Mouse (Mus musculus) spleen, adult 2 months (tissue): Measurements from ENCODE around the gene Gm21905. TPM values are rescaled to one million over a fixed set of nuclear protein-coding genes. Genes with fewer than 3 reads are reported as not detected.

Experiments
- DNase-seq, 2 experiments: peaks; one replicate each; pipeline versions ENCODE4 v3.0.0 to v3.0.0-alpha.2; 2012 to 2021; ENCODE audit warnings: low spot score in 2 of 2, low read depth in 1 of 2
- H3K27ac ChIP-seq: fragments of 200-500 bp; 2 replicates; pipeline ENCODE4 v1.5.1; 2012; ENCODE audit warnings: low read length, inconsistent platforms; ENCODE audit not compliant: insufficient read depth
- H3K27me3 ChIP-seq: fragments of 200-500 bp; 2 replicates; pipeline ENCODE4 v1.6.1; 2012; ENCODE audit warnings: mild to moderate bottlenecking, moderate library complexity, low read length, inconsistent platforms; ENCODE audit not compliant: control insufficient read depth, insufficient read depth
- H3K36me3 ChIP-seq: fragments of 200-500 bp; 2 replicates; pipeline ENCODE4 v1.6.1; 2012; ENCODE audit warnings: mild to moderate bottlenecking, low read length, inconsistent platforms; ENCODE audit not compliant: control insufficient read depth, insufficient read depth
- H3K4me1 ChIP-seq: fragments of 200-500 bp; 2 replicates; pipeline ENCODE4 v1.6.1; 2011; ENCODE audit warnings: inconsistent platforms; ENCODE audit not compliant: control insufficient read depth, insufficient read depth, insufficient read length
- H3K4me3 ChIP-seq: fragments of 200-500 bp; 2 replicates; pipeline ENCODE4 v1.5.1; 2011; ENCODE audit warnings: mild to moderate bottlenecking, inconsistent platforms; ENCODE audit not compliant: insufficient read depth, insufficient read length; ENCODE audit errors: extremely low read depth
- CTCF ChIP-seq: fragments of 200-500 bp; IDR thresholded peaks from 2 replicates; pipeline ENCODE4 v1.5.1; 2011; ENCODE audit warnings: mild to moderate bottlenecking, inconsistent platforms; ENCODE audit not compliant: insufficient read depth, insufficient read length, insufficient replicate concordance; ENCODE audit errors: extremely low read depth
- POLR2A ChIP-seq: fragments of 200-500 bp; IDR thresholded peaks from 2 replicates; pipeline ENCODE4 v1.6.1; 2011; ENCODE audit warnings: low read depth, low read length, inconsistent platforms
- WGBS: fragments of 180-500 bp; shearing (Covaris S2); methylation state at CpG from one replicate; pipeline ENCODE4 v1.1.7; 2018; 5-methylcytosine and 5-hydroxymethylcytosine counted together
- polyA plus RNA-seq: library from polyadenylated mRNA; depleted of rRNA; stranded (reverse); fragments of >200 nt; gene quantifications from 2 replicates; pipeline ENCODE4 v1.2.3, GENCODE M21; 2012; rRNA removed

Gm21905 gene
- polyA plus RNA-seq = not detected in 2 replicates

DNA sequence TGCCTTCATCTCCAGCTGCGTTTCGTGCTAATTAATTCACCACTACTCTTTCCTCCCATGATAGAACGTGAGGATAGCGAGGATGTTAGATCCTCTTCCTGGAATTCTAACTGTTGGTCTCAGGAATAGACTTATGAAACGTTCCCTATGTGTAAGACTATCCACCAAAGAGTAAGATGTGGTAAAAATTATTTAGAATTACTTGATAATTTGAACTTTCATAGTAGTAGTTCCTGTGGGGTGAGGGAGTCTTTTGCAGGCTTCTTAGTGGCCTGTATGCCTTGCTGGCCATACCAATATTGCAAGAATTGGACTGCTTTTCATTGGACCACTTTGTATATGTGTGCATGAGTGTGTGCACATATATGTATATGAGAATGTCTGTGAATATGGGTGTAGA lies at the start of gene Gm21905:
Gm21905 (minus strand) TSS at position 101 of the 400 bp plus-strand sequence.
- TF ChIP-seq POLR2A = no peak
- TF ChIP-seq CTCF = no peak
- no peak for DNase-seq
- no peak within 1 kb of the TSS for H3K4me3 ChIP-seq
- no peaks in the 10 kb centered on the region for H3K4me1 ChIP-seq
- 85% methylated on average over 5 of the region's 5 CpGs for whole genome bisulfite sequencing
- no peak within 1 kb of the TSS for H3K27ac ChIP-seq
- H3K27me3 ChIP-seq = no peaks in the 10 kb centered on the region
- H3K36me3 ChIP-seq = no peaks in the 10 kb centered on the region

DNA sequence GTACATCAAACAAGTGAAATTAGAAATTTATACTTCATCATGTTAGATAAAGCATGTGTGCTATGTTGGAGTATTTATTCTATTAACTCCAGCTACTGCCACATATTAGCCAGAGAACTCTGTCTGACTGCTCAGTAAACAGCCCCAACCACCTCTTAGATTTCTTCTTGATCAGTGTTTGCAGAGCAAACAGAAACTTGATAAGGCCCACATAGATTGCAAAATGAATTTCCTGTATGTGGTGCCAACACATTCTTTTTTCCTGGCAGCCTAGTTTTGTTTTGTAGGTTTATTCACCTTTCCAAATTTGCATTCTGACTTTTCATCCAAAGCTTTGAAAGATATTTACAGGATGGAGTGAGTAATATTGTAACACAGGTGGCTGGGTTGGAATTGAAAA lies 44.2 kb upstream of the Gm21905 start:
- no peak for TF ChIP-seq CTCF
- TF ChIP-seq POLR2A = no peak
- Histone ChIP-seq H3K4me1 (no peaks in the 10 kb centered on the region), H3K27ac (no peak overlapping the region), H3K4me3 (no peak overlapping the region), H3K36me3 (no peaks in the 10 kb centered on the region), H3K27me3 (no peaks in the 10 kb centered on the region)
- DNase-seq = no peak

DNA sequence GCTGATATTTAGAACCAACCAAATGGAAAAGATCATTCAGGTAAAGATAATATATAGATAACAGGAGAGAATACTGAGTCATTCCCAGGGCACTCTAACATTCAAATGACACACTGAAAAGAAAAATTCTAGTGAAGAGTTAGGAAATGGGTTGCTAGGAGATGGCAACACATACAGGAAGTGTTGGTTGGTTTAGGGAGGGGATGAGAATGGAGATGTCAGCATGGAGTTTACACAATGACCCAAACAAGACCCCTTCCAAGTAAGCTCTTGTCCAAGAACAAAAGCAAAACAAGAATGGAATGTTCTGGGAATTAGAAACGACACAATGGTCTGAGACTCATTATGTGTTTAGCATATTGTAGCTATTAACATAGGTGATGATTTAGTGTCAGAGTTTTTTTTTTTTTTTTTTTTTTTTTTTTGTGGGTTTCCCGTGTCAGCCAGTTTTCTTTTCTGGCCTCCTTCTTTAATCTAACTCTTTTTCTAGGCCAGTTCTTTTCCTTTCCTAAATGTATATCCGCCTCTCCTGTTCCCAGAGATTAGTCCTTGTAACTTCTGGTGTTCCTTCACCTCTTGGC lies 35.8 kb upstream of the Gm21905 start:
- no peak overlapping the region for H3K4me3 ChIP-seq
- no peak for DNase-seq
- no peak overlapping the region for H3K27ac ChIP-seq
- H3K27me3 ChIP-seq = no peaks in the 10 kb centered on the region
- no peak for TF ChIP-seq POLR2A
- TF ChIP-seq CTCF = no peak
- no peaks in the 10 kb centered on the region for H3K4me1 ChIP-seq
- WGBS = 38% methylated on average over 3 of the region's 3 CpGs
- no peaks in the 10 kb centered on the region for H3K36me3 ChIP-seq

DNA sequence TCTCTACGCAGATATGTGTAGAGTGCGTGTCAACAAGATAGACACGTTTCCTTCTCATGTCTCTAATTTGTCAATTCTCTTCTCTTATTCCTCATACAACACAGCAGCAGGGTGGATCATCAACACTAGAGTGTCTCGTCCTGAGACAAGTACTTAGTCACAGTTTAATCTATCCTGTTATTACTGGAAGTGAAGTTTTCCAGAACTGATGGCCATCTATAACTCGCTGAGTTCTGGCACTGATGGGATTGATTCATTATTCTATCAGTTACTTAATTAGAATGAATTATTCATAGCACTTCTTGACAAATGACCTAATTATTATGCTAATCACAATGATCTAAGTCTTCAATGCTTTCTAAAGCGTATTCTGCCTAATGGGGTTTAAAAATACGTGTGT lies 23.3 kb upstream of the Gm21905 start:
- H3K36me3 ChIP-seq = no peaks in the 10 kb centered on the region
- no peaks in the 10 kb centered on the region for H3K27me3 ChIP-seq
- DNase-seq = no peak
- no peaks in the 10 kb centered on the region for H3K4me1 ChIP-seq
- TF ChIP-seq CTCF (no peak), POLR2A (no peak)
- 87% methylated on average over 7 of the region's 7 CpGs for WGBS
- no peak overlapping the region for H3K4me3 ChIP-seq
- H3K27ac ChIP-seq = no peak overlapping the region

DNA sequence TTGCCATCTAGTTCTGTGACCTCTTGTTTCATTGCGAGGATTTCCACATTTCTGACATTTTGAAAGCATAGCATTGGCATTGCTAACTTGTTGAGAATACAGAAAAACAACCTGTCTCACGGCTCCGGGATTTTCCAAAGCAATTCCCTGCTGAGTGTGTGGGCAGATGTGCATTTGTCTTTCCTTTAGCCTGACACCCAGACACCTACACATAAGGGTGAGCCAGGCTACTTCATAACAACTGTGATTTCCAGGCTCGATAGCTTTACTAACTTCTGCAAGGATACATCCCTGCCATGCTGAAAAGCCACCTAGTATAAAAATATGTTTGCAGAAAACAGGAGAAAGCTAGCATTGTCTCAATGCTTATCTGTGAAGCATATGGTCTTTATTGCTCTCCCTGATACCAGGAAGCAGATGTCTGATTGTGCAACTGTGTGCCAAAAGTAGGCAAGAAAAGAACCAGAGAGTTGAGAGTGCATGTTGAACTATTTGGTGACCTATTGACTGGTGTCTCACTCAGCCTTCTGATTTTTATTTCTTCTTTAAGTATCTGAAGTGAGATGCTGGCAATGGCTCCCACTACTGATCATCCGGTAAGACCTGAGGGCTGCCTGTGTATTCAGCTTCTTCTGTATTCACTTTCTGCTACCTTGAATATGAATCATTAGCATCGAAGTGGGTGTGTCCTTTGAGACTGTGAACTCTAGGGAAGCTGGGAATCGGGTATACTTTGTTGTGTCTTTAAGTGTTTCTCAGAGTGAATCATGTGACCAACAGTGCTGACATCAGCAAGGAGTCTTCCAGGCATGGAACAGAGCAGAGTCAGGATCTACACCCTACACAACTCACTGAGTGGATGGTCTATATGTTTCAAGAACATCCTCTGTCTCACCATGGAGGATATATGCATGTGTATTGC lies 15.7 kb upstream of the Gm21905 start:
- no peaks in the 10 kb centered on the region for H3K27me3 ChIP-seq
- H3K27ac ChIP-seq = no peak overlapping the region
- H3K4me1 ChIP-seq = no peaks in the 10 kb centered on the region
- 82% methylated on average over 7 of the region's 7 CpGs for WGBS
- TF ChIP-seq POLR2A (no peak), CTCF (no peak)
- no peak for DNase-seq
- no peak overlapping the region for H3K4me3 ChIP-seq
- H3K36me3 ChIP-seq = no peaks in the 10 kb centered on the region

DNA sequence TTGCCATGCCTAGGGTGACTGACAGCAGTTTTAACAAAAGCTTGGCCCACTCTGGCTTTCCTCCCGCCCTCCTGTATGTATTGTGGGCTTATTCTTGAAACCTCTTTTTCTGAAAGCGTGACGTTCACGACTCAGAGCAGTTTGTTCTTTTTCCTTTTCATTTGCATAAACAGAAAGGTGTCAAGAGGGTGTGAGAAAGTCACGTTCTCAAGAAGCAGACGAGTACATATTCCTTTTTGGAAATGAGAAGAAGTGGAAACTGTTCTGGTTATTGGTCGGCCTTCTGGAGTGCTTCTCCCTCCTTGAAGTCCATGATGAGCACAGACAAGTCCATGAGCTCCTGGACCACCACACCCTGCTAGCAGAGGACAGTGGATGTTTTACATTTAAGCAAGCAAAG lies 9.3 kb upstream of the Gm21905 start:
- 79% methylated on average over 7 of the region's 7 CpGs for WGBS
- TF ChIP-seq POLR2A (no peak), CTCF (no peak)
- Histone ChIP-seq H3K27ac (no peak overlapping the region), H3K27me3 (no peaks in the 10 kb centered on the region), H3K4me1 (no peaks in the 10 kb centered on the region), H3K36me3 (no peaks in the 10 kb centered on the region), H3K4me3 (no peak overlapping the region)
- no peak for DNase-seq

DNA sequence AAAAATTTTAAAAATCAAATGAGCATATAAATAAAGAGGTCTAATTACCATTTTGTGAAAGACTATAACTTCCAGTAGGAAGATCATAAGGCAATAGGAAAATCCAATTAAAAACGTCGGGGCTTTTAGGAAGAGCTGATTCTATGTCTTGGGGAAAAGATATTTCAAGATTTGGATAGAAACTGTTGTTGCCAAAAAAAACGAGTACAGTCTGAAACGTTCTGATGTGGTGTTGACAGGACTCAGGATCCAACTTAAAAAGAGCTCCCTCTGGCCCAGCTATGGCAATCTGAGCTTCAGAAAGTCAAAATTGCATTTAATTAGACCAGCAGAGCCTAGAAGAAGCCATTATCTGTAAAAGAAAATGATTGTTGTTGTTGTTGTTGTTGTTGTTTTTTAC lies 7.9 kb upstream of the Gm21905 start:
- H3K27me3 ChIP-seq = no peaks in the 10 kb centered on the region
- H3K27ac ChIP-seq = no peak overlapping the region
- TF ChIP-seq CTCF = no peak
- no peak for TF ChIP-seq POLR2A
- WGBS = 84% methylated on average over 4 of the region's 4 CpGs
- no peak for DNase-seq
- H3K36me3 ChIP-seq = no peaks in the 10 kb centered on the region
- no peaks in the 10 kb centered on the region for H3K4me1 ChIP-seq
- H3K4me3 ChIP-seq = no peak overlapping the region
